Mouse (Mus musculus) cerebellum, postnatal 25 days (tissue): ENCODE data around the gene Rhox3g.
"Not testable (repeated sequence)": the region's sequence is repeated elsewhere in the genome, so short reads cannot be mapped to it uniquely, and the experiment has no call there.

Experiments used
- DNase-seq, 2 experiments: peaks; one replicate each; pipeline ENCODE4 v3.0.0; 2021; ENCODE audit warnings: mixed read lengths in 2 of 2

The Rhox3g gene

GRCm38 (mm10) chrX:37628512-37628911 is at the start of gene Rhox3g:
Rhox3g (minus strand) TSS chrX:37628612.
- DNase-seq, result not testable (repeated sequence)

DNA sequence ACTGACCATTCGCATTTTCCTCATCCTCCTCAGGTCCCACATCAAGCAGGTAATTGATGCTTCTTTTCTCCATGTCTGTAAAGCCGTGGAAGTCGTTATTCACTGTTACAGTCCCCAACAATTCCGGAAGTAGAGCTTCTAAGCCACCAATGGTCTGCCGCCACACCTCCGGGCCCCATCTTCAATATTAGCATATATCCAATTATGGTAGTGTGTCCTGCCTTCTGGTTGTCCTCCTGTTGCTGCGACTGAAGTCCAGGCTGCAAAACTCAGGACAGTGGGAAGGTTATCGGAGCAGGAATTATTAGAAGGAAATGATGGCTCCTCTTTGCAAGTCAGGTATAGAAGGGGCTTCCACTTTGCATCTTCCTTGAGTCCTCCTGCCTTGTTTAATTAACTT is 44.8 kb upstream of the Rhox3g start, which contains the start of gene Rhox2h:
Rhox2h (minus strand) TSS at position 101 of the 400 bp plus-strand sequence.
- not testable (repeated sequence) for DNase-seq

DNA sequence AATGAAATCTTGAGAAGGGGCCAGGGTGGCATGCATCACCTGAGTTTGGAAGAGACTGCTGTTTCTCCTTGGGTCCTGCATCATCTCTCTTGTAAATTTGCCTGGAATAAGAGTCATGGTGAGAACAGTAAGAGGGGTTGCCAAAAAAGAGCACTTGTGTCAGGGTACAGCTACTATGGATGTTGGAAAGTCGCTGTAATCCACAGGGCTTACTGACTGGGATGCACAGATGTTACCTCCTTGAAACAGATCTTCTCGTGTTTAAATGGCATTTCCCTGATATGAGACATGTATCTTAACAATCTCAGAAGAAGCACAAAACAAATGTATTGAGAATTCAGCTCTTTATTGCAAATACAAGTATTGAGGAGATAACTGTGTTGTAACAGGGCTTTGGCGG is 40.3 kb upstream of the Rhox3g start, which contains the start of gene Rhox3h:
Rhox3h (minus strand) TSS at position 101 of the 400 bp plus-strand sequence.
- not testable (repeated sequence) for DNase-seq

DNA sequence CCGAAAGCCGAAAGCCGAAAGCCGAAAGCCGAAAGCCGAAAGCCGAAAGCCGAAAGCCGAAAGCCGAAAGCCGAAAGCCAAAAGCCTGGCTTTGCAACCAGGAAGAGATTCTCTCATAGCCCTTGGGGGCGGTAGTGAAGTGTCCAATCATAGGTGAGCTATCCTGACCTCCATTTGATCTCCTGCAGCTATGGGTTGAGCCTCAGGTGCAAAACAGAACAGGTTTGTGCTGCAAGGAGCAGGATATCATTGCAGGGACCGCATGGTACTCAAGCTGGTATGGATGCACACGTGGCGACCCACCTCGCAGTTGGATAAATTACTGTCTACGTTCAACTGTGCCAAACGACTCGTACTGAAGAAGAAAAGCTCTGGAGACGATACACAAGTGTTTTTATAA is 22.8 kb upstream of the Rhox3g start, which contains the start of gene Rhox4g:
Rhox4g (minus strand) TSS at position 101 of the 400 bp plus-strand sequence.
- not testable (repeated sequence) for DNase-seq

DNA sequence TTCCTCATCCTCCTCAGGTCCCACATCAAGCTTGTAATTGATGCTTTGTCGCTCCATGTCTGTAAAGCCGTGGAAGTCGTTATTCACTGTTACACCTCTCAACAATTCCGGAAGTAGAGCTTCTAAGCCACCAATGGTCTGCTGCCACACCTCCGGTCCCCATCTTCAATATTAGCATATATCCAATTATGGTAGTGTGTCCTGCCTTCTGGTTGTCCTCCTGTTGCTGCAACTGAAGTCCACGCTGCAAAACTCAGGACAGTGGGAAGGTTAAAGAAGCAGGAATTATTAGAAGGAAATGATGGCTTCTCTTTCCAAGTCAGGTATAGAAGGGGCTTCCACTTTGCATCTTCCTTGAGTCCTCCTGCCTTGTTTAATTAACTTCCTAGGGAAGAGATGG is 15.0 kb upstream of the Rhox3g start, which contains the start of gene Rhox2g:
Rhox2g (minus strand) TSS at position 101 of the 400 bp plus-strand sequence.
- not testable (repeated sequence) for DNase-seq

- not testable (repeated sequence) for DNase-seq
Measured at GRCm38 (mm10) chrX:37607604-37608003, 20.8 kb downstream of the Rhox3g start, which contains the start of gene Rhox4f. Rhox4f (minus strand) TSS chrX:37607704.

DNA sequence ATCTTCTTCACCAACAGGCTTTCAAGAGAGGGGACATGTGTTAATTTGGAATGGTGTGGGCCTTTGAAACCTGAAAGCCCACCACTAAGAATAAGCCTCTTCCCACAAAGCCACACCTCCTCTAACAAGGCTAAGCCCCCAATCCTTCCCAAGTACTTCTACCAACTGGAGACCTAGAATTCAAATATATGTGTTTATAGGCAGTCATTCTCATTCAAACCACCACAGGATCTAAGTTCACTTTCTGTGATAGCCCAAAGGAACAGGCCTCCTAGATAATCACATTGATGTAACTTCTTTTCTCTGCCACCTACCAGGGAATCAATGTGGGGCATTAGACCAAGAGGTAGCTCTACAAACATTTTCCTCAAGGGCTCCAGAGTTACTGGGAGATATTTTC is 47.7 kb downstream of the Rhox3g start, which contains the start of gene Rhox3f:
Rhox3f (plus strand) TSS at position 301 of the 400 bp plus-strand sequence.
- not testable (repeated sequence) for DNase-seq
